Mouse (Mus musculus) forebrain, embryonic 15.5 days (tissue): ENCODE results near the gene Arf1. TPM values are rescaled to one million over a fixed set of nuclear protein-coding genes. Genes with fewer than 3 reads are reported as not detected.

ENCODE experiments used
- polyA plus RNA-seq: library from polyadenylated mRNA; unstranded; fragments of >200 nt; fragmentation: Nextera tagmentation; extraction: Ambion mirVana; gene quantifications from 2 replicates; pipeline ENCODE4 v1.2.1, GENCODE M21; 2015

Arf1 gene
- polyA plus RNA-seq, 1 experiment from 2014 or later: 626 TPM

Other genes with a start within 250 kb of the Arf1 start
- gene Obscn, start 91.9 kb downstream of the Arf1 start, polyA plus RNA-seq: 0.06 and 0.19 TPM in 2 replicates
- gene Iba57, start 64.5 kb downstream of the Arf1 start, polyA plus RNA-seq: 6.8 and 7.1 TPM in 2 replicates
- gene Gjc2, start 45.1 kb downstream of the Arf1 start, polyA plus RNA-seq: 0.11 and 0.20 TPM in 2 replicates
- gene Guk1, start 36.1 kb downstream of the Arf1 start, polyA plus RNA-seq: 176 and 183 TPM in 2 replicates
- 95.4 and 96.1 TPM in 2 replicates for gene Mrpl55, start 25.8 kb downstream of the Arf1 start, polyA plus RNA-seq
- 27.8 and 31.5 TPM in 2 replicates for gene 2310033P09Rik, start 19.9 kb downstream of the Arf1 start, polyA plus RNA-seq
- 1.2 and 2.2 TPM in 2 replicates for gene Wnt3a, start 62.5 kb upstream of the Arf1 start, polyA plus RNA-seq
- gene Wnt9a, start 78.7 kb upstream of the Arf1 start, polyA plus RNA-seq: 1.9 and 2.9 TPM in 2 replicates
- not detected in 2 replicates for gene Prss38, start 147.4 kb upstream of the Arf1 start, polyA plus RNA-seq
- 13.9 TPM in 2 replicates for gene Jmjd4, start 221.8 kb upstream of the Arf1 start, polyA plus RNA-seq
- 354 and 388 TPM in 2 replicates for gene Snap47, start 222.9 kb upstream of the Arf1 start, polyA plus RNA-seq
- 14.8 and 15.9 TPM in 2 replicates for gene Zfp867, start 244.2 kb upstream of the Arf1 start, polyA plus RNA-seq